Mouse (Mus musculus) lung, adult 2 months (tissue): ENCODE results near the gene Otud7a.

Experiments
- CTCF ChIP-seq: fragments of 200-500 bp; IDR thresholded peaks from 2 replicates; pipeline ENCODE4 v1.5.1; 2011; ENCODE audit warnings: mild to moderate bottlenecking, low read length, control low read depth; ENCODE audit not compliant: insufficient read depth
- POLR2A ChIP-seq: fragments of 200-500 bp; IDR thresholded peaks from 2 replicates; pipeline ENCODE4 v1.6.1; 2011; ENCODE audit warnings: low read depth, mild to moderate bottlenecking, control low read depth, low read length, borderline replicate concordance; ENCODE audit errors: extremely low read depth

DNA sequence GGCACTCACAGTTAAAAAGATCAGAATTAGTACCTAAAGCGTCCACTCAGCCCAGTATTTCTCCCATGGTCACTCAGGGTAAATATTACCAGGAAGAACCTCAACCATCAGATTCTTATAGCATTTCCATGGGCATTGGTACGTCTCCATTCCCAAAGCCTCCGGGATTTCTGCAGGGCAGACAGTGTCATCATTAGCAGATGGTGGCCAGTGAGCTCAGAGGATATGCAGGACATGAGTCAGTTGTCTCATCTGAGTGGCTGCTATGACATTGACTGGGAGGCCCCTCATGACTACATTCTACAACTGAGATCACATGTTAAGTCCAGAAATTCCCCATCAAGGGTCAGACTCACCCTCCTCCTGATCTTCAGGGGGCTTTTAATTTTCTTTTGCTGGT, 78.5 kb downstream of the Otud7a start:
- TF ChIP-seq CTCF (no peak), POLR2A (no peak)
